Mouse (Mus musculus): Measurements from ENCODE around the gene Kansl1.

Kansl1 gene

DNA sequence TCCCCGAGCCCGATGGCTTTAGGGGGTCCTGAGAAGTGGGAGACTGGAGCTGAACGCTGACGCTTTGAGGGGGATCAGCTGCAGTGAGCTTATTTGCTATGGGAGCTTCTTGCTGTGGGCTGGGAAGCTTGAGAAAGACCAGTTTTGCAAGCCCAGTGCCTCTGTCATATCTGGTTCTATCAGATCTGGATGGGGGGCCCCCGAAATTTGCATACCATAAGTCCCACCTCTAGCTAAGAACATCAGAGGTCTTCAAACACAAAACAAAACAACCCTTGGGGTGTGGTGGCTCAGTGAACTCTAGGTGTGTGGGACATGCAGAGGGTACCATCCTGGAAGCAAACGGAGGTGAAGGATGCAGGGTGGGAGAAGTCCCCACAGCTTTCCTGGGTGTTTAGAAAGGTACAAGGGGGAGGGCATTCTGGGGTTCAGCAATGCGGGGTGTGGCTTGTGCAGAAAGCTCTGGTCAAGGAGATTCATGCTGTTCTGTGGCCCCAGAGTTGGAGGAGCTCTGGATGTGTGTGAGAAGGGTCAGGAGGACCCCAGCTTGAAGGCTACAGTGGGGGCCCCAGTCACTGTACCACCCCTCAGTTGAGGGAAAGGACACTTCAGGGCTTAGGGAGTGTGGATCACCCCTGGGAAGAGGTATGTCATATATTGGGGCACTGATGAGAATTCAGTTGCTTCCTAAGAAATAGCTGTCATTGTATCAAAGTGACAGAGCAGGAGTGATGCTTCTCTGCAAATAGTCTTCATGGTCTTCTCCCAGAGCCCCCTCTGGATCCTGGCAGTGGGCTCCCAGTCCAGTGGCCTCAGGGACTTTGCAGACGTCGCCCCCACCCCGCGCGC is 159.1 kb downstream of the Kansl1 start:
- DNase-seq (ENCODE audit: low read depth, low spot score): no peak

DNA sequence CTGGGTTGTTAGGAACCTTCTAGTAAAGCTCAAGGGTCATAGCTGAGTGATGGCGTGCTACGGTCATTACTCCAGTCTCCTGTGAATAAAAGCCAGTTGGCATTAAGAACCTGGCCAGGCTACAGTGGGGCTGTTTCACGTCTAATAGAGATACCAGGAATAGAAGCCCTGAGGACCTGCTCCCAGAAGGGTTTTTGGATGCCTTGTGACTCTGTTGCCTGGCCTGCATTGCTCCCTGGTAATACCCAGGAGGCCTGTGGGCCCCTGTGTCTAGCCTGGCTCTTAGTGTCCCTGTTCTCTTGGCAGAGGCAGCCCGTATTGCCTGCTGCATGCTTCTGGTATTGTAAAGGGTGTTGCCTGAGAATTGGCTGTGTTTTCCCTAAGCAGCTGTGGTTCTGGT is 161.5 kb downstream of the Kansl1 start:
- no peak for DNase-seq (ENCODE audit: low read depth, low spot score)

DNA sequence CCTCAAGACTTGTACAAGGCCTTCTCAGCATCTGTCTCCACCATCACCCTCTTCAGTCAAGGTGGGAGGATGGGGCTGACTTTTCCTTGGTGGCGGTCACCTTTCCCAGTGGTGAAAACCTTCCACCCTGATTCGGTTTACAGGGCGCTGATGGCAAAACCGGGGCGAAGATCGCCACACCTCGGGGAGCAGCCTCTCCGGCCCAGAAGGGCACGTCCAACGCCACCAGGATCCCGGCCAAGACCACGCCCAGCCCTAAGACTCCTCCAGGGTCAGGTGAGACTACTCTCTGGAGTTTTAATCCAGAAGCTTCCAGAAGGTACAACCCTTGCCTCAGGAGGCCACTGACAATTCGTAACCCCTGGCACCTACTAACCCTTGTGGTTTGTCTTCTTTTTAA is 162.2 kb downstream of the Kansl1 start:
- DNase-seq (ENCODE audit: low read depth, low spot score): no peak

DNA sequence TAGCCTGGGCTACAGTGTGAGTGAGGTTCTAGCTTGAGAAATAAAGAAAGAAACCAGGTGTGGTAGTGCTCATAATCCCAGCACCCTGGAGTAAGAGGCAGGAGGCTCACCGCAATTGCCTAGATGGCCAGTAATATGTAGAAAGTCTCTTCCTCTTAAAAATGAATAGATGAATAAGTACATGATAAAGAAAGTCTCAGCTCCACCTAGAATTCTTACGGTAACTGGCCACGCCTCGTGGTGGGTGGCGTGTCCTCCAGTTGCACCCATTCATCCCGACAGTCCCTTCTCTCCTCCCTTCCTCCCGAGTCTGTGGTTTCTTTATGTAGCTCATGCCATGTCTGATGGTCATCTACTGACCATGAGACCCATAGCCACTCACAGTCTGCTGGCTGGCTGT is 162.9 kb downstream of the Kansl1 start:
- DNase-seq (ENCODE audit: low read depth, low spot score): no peak

DNA sequence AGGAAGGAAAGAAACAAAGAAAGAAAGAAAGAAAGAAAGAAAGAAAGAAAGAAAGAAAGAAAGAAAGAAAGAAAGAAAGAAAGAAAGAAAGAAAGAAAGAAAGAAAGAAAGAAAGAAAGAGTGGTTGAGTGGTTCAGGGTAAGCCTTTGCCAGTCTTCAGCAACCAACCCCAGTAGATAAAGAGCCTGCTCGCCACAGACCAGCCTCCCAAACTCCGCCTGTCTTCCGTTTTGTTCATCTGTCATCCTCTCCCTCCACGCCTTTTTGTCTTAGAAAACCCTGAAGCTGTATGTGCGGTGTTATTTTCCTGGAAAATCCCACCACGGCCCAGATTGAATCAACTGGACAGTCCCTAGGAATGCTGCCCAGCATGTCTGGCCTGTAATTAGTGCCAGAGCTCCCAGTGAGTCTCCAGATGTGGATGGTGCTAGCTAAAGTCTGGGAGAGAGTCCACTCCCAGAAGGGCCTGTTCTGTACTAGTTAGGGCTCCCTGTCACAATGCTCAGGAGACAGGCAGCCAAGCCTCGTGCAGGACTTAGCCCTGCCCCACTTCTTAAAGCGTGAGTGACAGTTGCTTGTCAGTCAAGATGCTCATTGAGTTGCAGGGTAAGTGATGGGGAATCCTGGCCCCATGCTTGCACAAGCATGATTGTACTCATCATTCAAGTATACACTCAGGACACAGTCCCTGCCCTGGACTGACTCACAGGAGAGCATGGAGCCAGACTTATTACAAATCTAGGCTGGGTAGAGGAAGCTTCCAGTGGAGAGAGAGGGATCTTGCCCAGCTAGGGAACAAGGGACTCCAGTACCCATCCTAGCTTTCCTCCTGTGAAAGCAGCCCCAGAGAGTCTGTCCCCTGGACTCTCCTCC is 165.3 kb downstream of the Kansl1 start:
- DNase-seq (ENCODE audit: low read depth, low spot score): no peak

DNA sequence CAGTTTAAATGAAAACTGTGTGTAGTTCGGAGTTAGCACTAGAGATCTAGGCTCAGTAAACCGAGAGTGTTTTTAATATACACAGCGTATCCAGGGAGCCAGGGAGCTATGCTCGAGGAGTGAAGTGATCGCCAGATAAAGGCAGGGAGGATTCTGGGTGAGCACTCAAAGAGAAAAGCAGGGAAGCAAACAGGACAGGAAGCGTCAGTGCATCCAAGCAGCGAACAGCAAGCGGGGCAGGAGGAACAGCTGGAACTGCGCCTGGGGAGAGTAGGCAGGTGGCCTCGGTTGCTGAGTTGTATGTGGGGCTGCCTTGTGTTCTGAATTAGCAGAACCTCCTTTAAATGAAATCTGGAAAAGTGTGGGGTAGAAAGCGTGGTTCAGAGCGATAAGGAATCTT is 166.0 kb downstream of the Kansl1 start:
- no peak for DNase-seq (ENCODE audit: low read depth, low spot score)

DNA sequence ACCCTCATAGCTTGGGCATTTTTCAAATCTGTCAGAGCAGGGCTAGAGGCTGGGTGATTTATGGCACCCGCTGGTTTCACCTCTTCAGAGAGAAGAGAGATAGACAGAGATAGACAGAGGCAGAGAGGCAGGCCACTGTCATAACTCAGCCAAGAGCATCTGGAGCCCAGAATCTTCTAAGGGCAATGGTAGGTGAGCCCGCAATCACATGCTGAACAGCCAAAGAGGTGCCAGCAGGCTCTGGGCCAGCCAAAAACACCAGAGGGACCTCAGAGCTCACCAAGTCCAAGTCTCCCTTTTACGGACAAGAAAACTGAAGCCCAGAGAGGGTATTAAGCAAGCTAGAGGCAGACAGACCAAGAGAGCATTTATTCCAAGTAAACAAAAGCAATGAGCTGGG is 171.0 kb downstream of the Kansl1 start:
- no peak for DNase-seq (ENCODE audit: low read depth, low spot score)

DNA sequence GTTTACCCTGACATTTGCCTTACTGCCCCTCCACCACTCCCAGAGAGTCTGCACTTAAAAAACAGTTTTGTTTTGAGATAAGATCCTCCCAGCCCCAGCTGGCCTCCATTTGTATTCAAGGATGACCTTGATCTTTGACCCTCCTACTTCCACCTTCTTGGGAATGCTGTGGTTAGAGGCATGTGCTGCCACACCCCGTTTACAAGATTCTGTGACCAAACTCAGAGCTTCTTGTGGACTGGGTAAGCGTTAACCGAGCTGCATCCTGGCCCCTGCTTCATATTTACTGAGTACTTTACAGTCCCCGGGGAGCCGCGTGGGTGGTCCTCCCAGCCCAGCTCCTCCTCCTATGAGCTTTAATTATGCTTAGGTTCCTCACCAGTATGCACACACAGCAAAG is 173.0 kb downstream of the Kansl1 start:
- no peak for DNase-seq (ENCODE audit: low read depth, low spot score)

DNA sequence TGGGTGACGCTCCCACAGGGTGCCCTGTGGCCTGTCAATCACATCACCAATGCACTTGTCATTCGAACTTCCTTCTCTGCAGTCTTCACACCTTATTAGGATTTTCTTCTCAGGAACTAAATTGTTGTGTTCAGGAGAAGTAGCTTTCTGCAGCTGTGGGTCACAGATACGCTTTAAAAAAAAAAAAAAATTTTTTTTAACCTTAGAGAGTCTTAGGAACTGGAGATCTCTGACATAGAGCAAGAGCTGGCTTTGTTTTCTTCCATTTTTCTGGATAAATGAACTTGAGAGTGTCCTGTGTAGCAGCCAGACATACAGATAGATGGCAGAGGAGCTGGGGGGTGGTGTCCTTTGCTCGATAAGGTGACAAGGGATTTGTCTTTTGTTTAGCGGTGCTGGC is 173.5 kb downstream of the Kansl1 start:
- no peak for DNase-seq (ENCODE audit: low read depth, low spot score)

DNA sequence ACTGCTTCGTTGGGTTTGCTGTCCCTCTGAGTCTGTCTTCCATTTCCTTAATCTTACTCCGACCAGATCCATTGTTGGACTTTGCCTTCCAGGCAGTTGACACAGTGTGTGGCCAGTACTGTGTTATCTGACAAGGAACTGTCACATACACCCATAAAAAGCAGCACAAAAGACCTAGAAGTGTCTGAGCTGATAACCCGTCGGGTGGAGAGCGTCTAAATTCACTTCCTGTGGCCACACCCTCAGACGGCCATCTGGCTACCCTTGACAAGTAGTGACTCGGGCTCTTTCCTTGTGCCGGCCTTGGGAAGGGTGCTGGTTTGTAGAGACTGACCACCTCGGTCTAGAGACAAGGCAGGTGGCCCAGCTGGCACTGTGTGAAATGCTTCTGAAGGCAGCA is 175.4 kb downstream of the Kansl1 start:
- DNase-seq (ENCODE audit: low read depth, low spot score): no peak

DNA sequence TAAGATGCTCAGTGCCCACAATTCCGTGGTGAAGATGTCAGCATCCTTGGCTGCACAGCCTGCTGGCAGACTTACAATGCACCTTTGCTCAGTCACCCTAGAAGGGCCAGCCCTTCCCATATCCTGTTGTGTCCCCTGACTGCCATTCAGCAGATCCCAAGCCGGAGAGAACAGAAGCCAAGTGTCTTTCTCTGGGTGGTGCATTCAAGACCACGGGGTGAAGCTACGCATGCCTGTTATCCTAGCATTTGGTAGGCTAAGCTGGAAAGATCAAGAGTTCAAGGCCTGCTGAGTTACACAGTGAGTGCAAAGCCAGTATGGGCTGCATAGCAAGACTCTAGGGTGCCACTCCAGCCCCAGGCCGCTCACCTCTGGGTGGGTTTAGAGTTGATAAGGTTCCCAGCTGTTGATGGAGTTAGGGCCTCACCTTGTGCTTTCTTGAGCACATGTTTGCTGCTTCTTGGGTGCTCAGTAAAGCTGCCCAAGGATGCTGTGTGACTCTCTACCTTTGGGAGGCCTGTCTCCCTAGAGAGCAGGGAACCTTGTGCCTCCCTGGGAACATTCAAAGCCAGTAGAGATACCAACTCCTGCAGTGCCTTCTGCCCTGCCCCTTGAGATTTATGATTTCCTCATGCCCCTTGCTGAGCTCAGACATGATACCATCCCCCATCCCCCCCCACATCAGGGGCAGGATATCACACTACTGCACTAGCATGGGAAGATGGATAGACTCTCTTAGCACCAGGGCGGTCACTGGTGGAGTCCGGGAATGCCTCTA is 176.0 kb downstream of the Kansl1 start:
- no peak for DNase-seq (ENCODE audit: low read depth, low spot score)

DNA sequence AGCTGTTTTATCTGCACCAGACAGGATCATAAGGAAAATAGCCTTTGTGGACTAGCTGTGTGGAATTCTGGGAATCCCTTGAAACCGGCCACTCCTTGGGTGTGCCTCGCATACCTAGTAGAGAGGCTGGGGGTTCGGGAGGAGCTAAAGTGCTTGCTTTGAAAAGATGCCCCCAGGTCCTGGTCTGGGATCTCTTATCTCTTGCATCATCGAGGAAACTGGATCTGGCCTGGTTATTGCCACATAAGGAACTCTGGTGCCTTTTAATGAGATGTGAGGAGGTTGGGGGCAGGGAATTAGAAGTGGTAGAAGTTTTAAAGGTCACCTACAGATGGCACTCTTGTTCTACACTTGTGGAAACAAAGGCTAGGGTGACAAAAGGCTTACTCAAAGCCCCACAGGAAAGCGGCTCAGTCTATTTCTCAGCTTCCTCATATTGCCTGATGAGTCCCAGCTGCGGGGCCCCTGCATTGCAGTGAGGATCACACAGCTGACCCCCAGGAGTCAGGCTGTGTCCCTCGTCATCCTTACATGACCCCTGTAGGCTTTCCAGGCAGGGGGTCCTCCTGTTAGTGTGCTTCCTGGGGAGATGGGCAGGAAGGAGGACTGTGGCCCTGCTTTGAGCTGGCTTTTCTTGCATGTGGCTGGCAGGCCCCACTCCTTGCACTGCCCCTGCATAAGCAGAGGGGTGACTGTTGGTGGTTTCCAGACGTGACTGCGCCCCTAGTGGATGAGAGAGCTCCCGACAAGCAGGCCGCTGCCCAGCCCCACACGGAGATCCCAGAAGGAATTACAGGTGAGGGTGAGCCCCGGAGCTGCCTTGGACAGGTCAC is 179.2 kb downstream of the Kansl1 start:
- peak; percentile 59 for DNase-seq (ENCODE audit: low read depth, low spot score)

DNA sequence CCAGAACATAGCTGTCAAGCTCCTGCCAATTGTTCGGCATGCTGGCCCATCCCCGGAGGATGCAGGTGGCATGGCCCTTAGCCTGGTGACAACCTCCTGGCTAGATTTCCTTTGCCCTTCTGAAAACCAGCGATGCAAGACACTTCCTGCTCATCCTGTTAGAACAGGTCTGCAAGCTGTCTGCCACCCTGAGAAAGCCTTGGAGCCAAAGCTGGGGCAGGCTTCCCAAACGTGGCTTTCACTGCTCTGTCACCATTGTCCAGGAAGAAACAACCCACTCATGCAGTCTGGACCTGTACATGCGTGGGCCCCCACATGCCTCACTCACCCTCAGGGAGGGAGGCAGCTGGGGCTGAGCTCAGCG is 179.8 kb downstream of the Kansl1 start:
- no peak for DNase-seq (ENCODE audit: low read depth, low spot score)

DNA sequence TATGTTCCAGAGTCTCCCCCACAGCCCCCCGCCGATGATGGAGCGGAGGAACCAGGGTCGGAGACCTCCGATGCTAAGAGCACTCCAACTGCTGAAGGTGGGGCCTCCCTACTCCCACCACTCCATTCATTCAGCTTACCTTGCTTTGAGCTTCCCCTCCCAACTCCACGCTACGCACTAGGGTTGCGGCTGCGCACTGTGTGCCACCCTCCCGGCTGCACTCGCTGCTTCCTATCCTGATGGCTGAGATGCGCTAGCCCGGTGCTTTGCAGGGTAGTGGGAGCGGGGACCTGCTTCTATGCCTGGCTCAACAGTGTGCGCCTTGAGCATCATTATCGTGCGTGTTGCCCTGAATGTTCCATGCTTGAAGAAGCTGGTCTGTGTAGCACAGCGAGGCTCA is 181.5 kb downstream of the Kansl1 start:
- DNase-seq (ENCODE audit: low read depth, low spot score): no peak

Data from retina, postnatal 7 days (tissue).